Mouse (Mus musculus): Measurements from ENCODE around the gene Ptprm.

- peak; percentile 39; the same call in 1 of the 2 replicates for TF ChIP-seq CTCF (IDR thresholded peaks at IDR 0.05; ENCODE audit: borderline replicate concordance, extremely low read depth, insufficient read depth, insufficient read length)
- no peak for TF ChIP-seq POLR2A (IDR thresholded peaks at IDR 0.05; ENCODE audit: borderline replicate concordance, extremely low read depth, insufficient read depth, insufficient read length, poor library complexity, severe bottlenecking)
These were observed 266.7 kb downstream of the Ptprm start for GRCm38 (mm10) chr17:67087585-67087984.

Data from brain, embryonic 14.5 days (tissue).